Mouse (Mus musculus): ENCODE measurements around the gene Kcnq4. TPM values are rescaled to one million over a fixed set of nuclear protein-coding genes. Genes with fewer than 3 reads are reported as not detected.

Kcnq4 gene
- polyA plus RNA-seq (2017; shearing (Covaris generic)): not detected

DNA sequence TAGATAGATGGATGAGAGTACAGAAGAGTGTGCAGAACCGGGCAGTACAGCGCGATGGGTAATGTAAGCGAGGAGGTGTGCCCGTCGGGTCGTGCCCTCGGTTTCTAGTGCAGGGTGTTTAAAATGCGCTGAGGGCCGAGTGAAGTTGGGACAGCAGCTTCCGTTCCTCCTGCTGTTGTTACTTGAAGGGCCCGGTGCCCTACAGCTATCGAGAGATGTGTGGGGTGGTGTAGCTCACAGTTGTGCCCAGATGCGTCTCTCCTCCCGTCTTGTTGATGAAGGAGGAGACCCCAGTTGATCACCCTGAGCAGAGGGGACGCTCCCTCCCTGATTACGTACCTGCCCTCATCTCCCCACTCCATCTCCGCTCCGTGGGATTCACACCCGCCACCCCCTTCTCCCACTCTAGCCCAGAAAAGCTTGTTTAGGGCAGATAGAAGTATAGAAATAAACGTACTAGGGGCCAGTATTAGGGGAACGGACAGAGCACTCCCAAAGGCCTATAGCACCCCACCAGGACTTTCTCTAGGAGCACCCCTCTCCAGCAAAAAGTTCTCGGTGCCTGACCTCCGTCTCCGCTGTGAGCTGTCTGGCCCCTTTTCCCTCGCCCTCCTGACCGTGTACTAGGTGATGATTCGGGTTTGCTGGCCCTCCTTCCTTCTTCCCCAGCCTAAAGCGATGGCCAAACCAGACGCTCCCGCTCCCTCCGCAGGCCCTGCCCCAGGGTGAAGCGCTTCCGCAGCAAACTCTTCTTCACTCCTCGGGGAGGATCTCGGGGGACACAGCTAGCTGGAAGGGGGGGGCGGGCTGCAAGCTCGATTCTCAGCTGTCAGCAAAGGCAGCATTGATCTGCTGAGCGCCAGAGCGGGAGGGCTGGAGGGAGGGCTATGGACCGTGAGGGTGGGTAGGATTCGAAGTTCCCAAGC lies at the start of gene Kcnq4:
Kcnq4 (minus strand) TSS at position 672 of the 926 bp plus-strand sequence.

GRCm38 (mm10) chr4:120666358-120667024 lies 81.9 kb downstream of the Kcnq4 start, which contains the start of gene Cited4:
Gene Cited4, plus strand, starts transcription at chr4:120666572.

Other genes starting within 250 kb of the Kcnq4 start
- not detected for gene Slfnl1, start 216.4 kb downstream of the Kcnq4 start, polyA plus RNA-seq (2017; shearing (Covaris generic))
- 23.8 TPM for gene Ctps, start 178.3 kb downstream of the Kcnq4 start, polyA plus RNA-seq (2017; shearing (Covaris generic))
- gene Gm8439, start 159.9 kb downstream of the Kcnq4 start, polyA plus RNA-seq (2017; shearing (Covaris generic)): not detected
- gene Cited4, start 82.0 kb downstream of the Kcnq4 start, polyA plus RNA-seq (2017; shearing (Covaris generic)): not detected
- gene Nfyc, start 83.0 kb upstream of the Kcnq4 start, polyA plus RNA-seq (2017; shearing (Covaris generic)): 72.1 TPM
- gene Rims3, start 106.2 kb upstream of the Kcnq4 start, polyA plus RNA-seq (2017; shearing (Covaris generic)): 1.1 TPM
- gene Exo5, start 176.4 kb upstream of the Kcnq4 start, polyA plus RNA-seq (2017; shearing (Covaris generic)): 31.2 TPM
- gene Zfp69, start 203.1 kb upstream of the Kcnq4 start, polyA plus RNA-seq (2017; shearing (Covaris generic)): 2.0 TPM

Data from activated CD4-positive, CD25-positive, alpha-beta regulatory T cell, adult 9 weeks (primary cell).